Mouse (Mus musculus) brain, embryonic 14.5 days (tissue): ENCODE results near the gene Cachd1.

Experiments
- CTCF ChIP-seq: fragments of 200-500 bp; IDR thresholded peaks from 2 replicates; pipeline ENCODE4 v1.5.1; 2012; ENCODE audit warnings: inconsistent platforms, mild to moderate bottlenecking, moderate library complexity, borderline replicate concordance; ENCODE audit not compliant: insufficient read depth, insufficient read length; ENCODE audit errors: extremely low read depth
- POLR2A ChIP-seq: fragments of 200-500 bp; IDR thresholded peaks from 2 replicates; pipeline ENCODE4 v1.6.1; 2012; ENCODE audit warnings: mild to moderate bottlenecking, inconsistent platforms, borderline replicate concordance; ENCODE audit not compliant: poor library complexity, insufficient read depth, insufficient read length, severe bottlenecking; ENCODE audit errors: extremely low read depth

GRCm38 (mm10) chr4:100828737-100829136 lies 52.3 kb downstream of the Cachd1 start:
- TF ChIP-seq CTCF: no peak
- no peak for TF ChIP-seq POLR2A
